Mouse (Mus musculus): Measurements from ENCODE around the gene Fpr1. TPM values are rescaled to one million over a fixed set of nuclear protein-coding genes. Genes with fewer than 3 reads are reported as not detected.
"Not testable (repeated sequence)": the region's sequence is repeated elsewhere in the genome, so short reads cannot be mapped to it uniquely, and the experiment has no call there.

The Fpr1 gene
- polyA plus RNA-seq, 1 experiment from 2014 or later, result 0.29 TPM

GRCm38 (mm10) chr17:17857446-17857845, 26.3 kb downstream of the Fpr1 start:
- H3K9ac ChIP-seq (ENCODE audit: low read depth, low read length), result no peak overlapping the region
- H3K9me3 ChIP-seq (ENCODE audit: control insufficient read depth, low read length), result no peaks in the 10 kb centered on the region
- H3K36me3 ChIP-seq (ENCODE audit: control insufficient read depth, insufficient read depth, low read length), result no peaks in the 10 kb centered on the region
- H3K27ac ChIP-seq (ENCODE audit: low read length), result no peak overlapping the region
- no peaks in the 10 kb centered on the region for H3K4me1 ChIP-seq (ENCODE audit: control insufficient read depth, insufficient read depth, low read length)
- no peaks in the 10 kb centered on the region for H3K27me3 ChIP-seq (replicated peaks; ENCODE audit: control insufficient read depth, insufficient read depth, low read length)
- ATAC-seq, result no peak
- H3K4me3 ChIP-seq (ENCODE audit: low read length), result no peak overlapping the region
- no peak overlapping the region for H3K4me2 ChIP-seq (ENCODE audit: low read depth, low read length)
- 88% methylated on average over 1 of the region's 1 CpGs for WGBS

GRCm38 (mm10) chr17:17856612-17857011, 27.1 kb downstream of the Fpr1 start:
- 70% methylated on average over 1 of the region's 1 CpGs for WGBS

GRCm38 (mm10) chr17:17855064-17855838, 28.5 kb downstream of the Fpr1 start, which contains the start of gene Has1:
Gene Has1, minus strand, starts transcription at chr17:17855205.
- ATAC-seq, result no peak
- no peak within 1 kb of the TSS for H3K27ac ChIP-seq (ENCODE audit: low read length)
- H3K4me3 ChIP-seq (ENCODE audit: low read length), result no peak within 1 kb of the TSS
- 0 out of 2 replicates have a peak, but pooled peaks cover 2% of the 10 kb centered on the region for H3K4me1 ChIP-seq (ENCODE audit: control insufficient read depth, insufficient read depth, low read length)
- H3K9ac ChIP-seq (ENCODE audit: low read depth, low read length), result no peak within 1 kb of the TSS
- H3K27me3 ChIP-seq (replicated peaks; ENCODE audit: control insufficient read depth, insufficient read depth, low read length), result no peaks in the 10 kb centered on the region
- WGBS, result 43% methylated on average over 8 of the region's 8 CpGs
- no peaks in the 10 kb centered on the region for H3K36me3 ChIP-seq (ENCODE audit: control insufficient read depth, insufficient read depth, low read length)
- no peaks in the 10 kb centered on the region for H3K9me3 ChIP-seq (ENCODE audit: control insufficient read depth, low read length)
- H3K4me2 ChIP-seq (ENCODE audit: low read depth, low read length), result no peak within 1 kb of the TSS

More at GRCm38 (mm10) chr17:17856612-17857011, 27.1 kb downstream of the Fpr1 start:
- H3K4me2 ChIP-seq (ENCODE audit: low read depth, low read length), result no peak overlapping the region
- H3K4me1 ChIP-seq (ENCODE audit: control insufficient read depth, insufficient read depth, low read length), result no peaks in the 10 kb centered on the region
- H3K27me3 ChIP-seq (replicated peaks; ENCODE audit: control insufficient read depth, insufficient read depth, low read length), result no peaks in the 10 kb centered on the region
- no peaks in the 10 kb centered on the region for H3K36me3 ChIP-seq (ENCODE audit: control insufficient read depth, insufficient read depth, low read length)
- H3K9me3 ChIP-seq (ENCODE audit: control insufficient read depth, low read length), result no peaks in the 10 kb centered on the region
- H3K27ac ChIP-seq (ENCODE audit: low read length), result no peak overlapping the region
- no peak overlapping the region for H3K4me3 ChIP-seq (ENCODE audit: low read length)
- no peak overlapping the region for H3K9ac ChIP-seq (ENCODE audit: low read depth, low read length)
- ATAC-seq, result no peak

- Histone ChIP-seq H3K36me3 (ENCODE audit: control insufficient read depth, insufficient read depth, low read length) (no peaks in the 10 kb centered on the region), H3K9ac (ENCODE audit: low read depth, low read length) (no peak overlapping the region), H3K9me3 (ENCODE audit: control insufficient read depth, low read length) (no peaks in the 10 kb centered on the region), H3K4me3 (ENCODE audit: low read length) (peak overlapping the region; percentile 12), H3K27ac (ENCODE audit: low read length) (no peak overlapping the region), H3K27me3 (replicated peaks; ENCODE audit: control insufficient read depth, insufficient read depth, low read length) (no peaks in the 10 kb centered on the region), H3K4me2 (ENCODE audit: low read depth, low read length) (peak overlapping the region; percentile 31), H3K4me1 (ENCODE audit: control insufficient read depth, insufficient read depth, low read length) (0 out of 2 replicates have a peak, but pooled peaks cover 5% of the 10 kb centered on the region)
- peak; percentile 60 for ATAC-seq
- whole genome bisulfite sequencing, result 24% methylated on average over 55 of the region's 55 CpGs
Measured at GRCm38 (mm10) chr17:17849906-17850712, 33.6 kb downstream of the Fpr1 start.

GRCm38 (mm10) chr17:17848988-17849387, 34.8 kb downstream of the Fpr1 start:
- H3K4me3 ChIP-seq (ENCODE audit: low read length), result no peak overlapping the region
- H3K4me1 ChIP-seq (ENCODE audit: control insufficient read depth, insufficient read depth, low read length), result 0 out of 2 replicates have a peak, but pooled peaks cover 5% of the 10 kb centered on the region
- ATAC-seq, result no peak
- H3K36me3 ChIP-seq (ENCODE audit: control insufficient read depth, insufficient read depth, low read length), result no peaks in the 10 kb centered on the region
- 76% methylated on average over 2 of the region's 2 CpGs for WGBS
- no peaks in the 10 kb centered on the region for H3K9me3 ChIP-seq (ENCODE audit: control insufficient read depth, low read length)
- H3K27ac ChIP-seq (ENCODE audit: low read length), result no peak overlapping the region
- H3K4me2 ChIP-seq (ENCODE audit: low read depth, low read length), result no peak overlapping the region
- no peaks in the 10 kb centered on the region for H3K27me3 ChIP-seq (replicated peaks; ENCODE audit: control insufficient read depth, insufficient read depth, low read length)
- no peak overlapping the region for H3K9ac ChIP-seq (ENCODE audit: low read depth, low read length)

GRCm38 (mm10) chr17:17845187-17846027, 38.3 kb downstream of the Fpr1 start:
- Histone ChIP-seq H3K27me3 (replicated peaks; ENCODE audit: control insufficient read depth, insufficient read depth, low read length) (no peaks in the 10 kb centered on the region), H3K27ac (ENCODE audit: low read length) (no peak overlapping the region), H3K4me2 (ENCODE audit: low read depth, low read length) (no peak overlapping the region), H3K4me1 (ENCODE audit: control insufficient read depth, insufficient read depth, low read length) (0 out of 2 replicates have a peak, but pooled peaks cover 4% of the 10 kb centered on the region), H3K4me3 (ENCODE audit: low read length) (no peak overlapping the region), H3K36me3 (ENCODE audit: control insufficient read depth, insufficient read depth, low read length) (no peaks in the 10 kb centered on the region), H3K9me3 (ENCODE audit: control insufficient read depth, low read length) (no peaks in the 10 kb centered on the region), H3K9ac (ENCODE audit: low read depth, low read length) (no peak overlapping the region)
- ATAC-seq, result no peak
- WGBS, result 74% methylated on average over 10 of the region's 10 CpGs

- not testable (repeated sequence) for H3K4me3 ChIP-seq (ENCODE audit: low read length); H3K4me2 ChIP-seq (ENCODE audit: low read depth, low read length); H3K36me3 ChIP-seq (ENCODE audit: control insufficient read depth, insufficient read depth, low read length); H3K27ac ChIP-seq (ENCODE audit: low read length); ATAC-seq; H3K9ac ChIP-seq (ENCODE audit: low read depth, low read length); H3K9me3 ChIP-seq (ENCODE audit: control insufficient read depth, low read length); H3K4me1 ChIP-seq (ENCODE audit: control insufficient read depth, insufficient read depth, low read length); H3K27me3 ChIP-seq (replicated peaks; ENCODE audit: control insufficient read depth, insufficient read depth, low read length)
- 80% methylated on average over 3 of the region's 3 CpGs for WGBS
Measured at GRCm38 (mm10) chr17:17844606-17845005, 39.1 kb downstream of the Fpr1 start.

- H3K36me3 ChIP-seq (ENCODE audit: control insufficient read depth, insufficient read depth, low read length), result no peaks in the 10 kb centered on the region
- no peak overlapping the region for H3K9ac ChIP-seq (ENCODE audit: low read depth, low read length)
- peak; percentile 22; the same call in 1 of the 2 replicates for ATAC-seq
- no peaks in the 10 kb centered on the region for H3K9me3 ChIP-seq (ENCODE audit: control insufficient read depth, low read length)
- 68% methylated on average over 27 of the region's 27 CpGs for WGBS
- no peaks in the 10 kb centered on the region for H3K27me3 ChIP-seq (replicated peaks; ENCODE audit: control insufficient read depth, insufficient read depth, low read length)
- H3K27ac ChIP-seq (ENCODE audit: low read length), result no peak overlapping the region
- no peak overlapping the region for H3K4me3 ChIP-seq (ENCODE audit: low read length)
- 0 out of 2 replicates have a peak, but pooled peaks cover 2% of the 10 kb centered on the region for H3K4me1 ChIP-seq (ENCODE audit: control insufficient read depth, insufficient read depth, low read length)
- H3K4me2 ChIP-seq (ENCODE audit: low read depth, low read length), result no peak overlapping the region
Measured at GRCm38 (mm10) chr17:17843534-17844261, 40.0 kb downstream of the Fpr1 start.

Measured in intestine, embryonic 16.5 days (tissue).